ENCODE assay signal across 26 mouse cellular contexts in the genomic region with DNA sequence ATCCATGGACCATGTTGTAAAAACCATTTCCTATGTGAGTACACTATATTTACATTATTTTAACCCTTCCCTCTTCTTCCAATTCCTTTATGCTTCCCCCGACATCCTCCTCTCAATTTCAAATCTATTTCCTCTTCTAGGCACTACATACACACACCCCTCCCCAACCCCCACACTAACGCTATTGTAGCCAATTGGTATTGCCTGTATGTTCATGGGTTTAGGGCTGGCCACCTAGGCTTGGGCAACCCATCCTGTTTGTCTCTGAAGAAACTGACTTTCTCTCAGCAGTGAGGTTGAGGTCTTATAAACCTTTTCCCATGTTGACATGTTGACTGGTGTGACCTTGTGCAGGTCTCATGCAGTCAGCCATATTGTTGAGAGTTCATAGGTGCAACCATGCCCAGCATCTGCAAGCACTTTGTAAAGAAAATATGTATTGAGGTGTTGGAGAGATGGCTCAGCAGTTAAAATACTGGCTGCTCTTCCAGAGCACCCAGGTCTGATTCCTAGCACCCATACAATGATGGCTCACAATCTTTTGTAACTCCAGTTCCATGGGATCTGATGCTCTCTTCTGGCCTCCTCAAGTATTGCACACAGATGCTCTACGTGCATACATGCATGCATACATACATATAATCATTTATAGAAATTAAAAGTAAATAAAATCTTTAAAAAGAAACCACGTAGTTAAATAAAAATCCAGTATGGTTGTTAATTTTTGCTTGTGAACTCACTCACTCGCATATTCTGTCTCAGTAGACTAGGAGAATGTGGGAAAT. TPM values are rescaled to one million over a fixed set of nuclear protein-coding genes. Genes with fewer than 3 reads are reported as not detected.
DNase-seq lines count a peak whose midpoint lies in the region; ATAC-seq and TF ChIP-seq lines count a peak whose summit lies in the region.
"Had no signal": no experiment of that assay in that cellular context is flagged by ENCODE, and none has a peak within 500 bp of the region (broad histone marks: within the 10 kb centered on the region; RNA-seq: fewer than 3 reads in every experiment).

No protein-coding gene starts in this region.

- no peak overlapping the region for H3K9ac ChIP-seq in intestine, postnatal 0 days (ENCODE audit: low read depth, low read length)
- H3K9ac ChIP-seq in intestine, embryonic 16.5 days (ENCODE audit: low read depth, low read length) = no peak overlapping the region
- no peak overlapping the region for H3K9ac ChIP-seq in lung, embryonic 14.5 days
- H3K9ac ChIP-seq in stomach, postnatal 0 days (ENCODE audit: low read length) = no peak overlapping the region
- no peak overlapping the region for H3K9ac ChIP-seq in forebrain, embryonic 16.5 days (replicated peaks; ENCODE audit: low read depth, low read length)
- H3K9ac ChIP-seq: embryonic facial prominence, embryonic 12.5 days; forebrain, embryonic 12.5 days; hindbrain, embryonic 14.5 days; limb, embryonic 15.5 days; neural tube, embryonic 15.5 days had no signal

- in situ Hi-C loops in Patski (cut with MboI; ENCODE audit: low pct_unique_long_range_greater_than_20kb) = loop anchor here (5.0 kb wide), 1 partner anchor 56 kb away; no protein-coding TSS in a partner anchor

- ATAC-seq in intestine, postnatal 0 days = no peak
- ATAC-seq in intestine, embryonic 16.5 days = no peak
- ATAC-seq in lung, embryonic 14.5 days (ENCODE audit: insufficient read depth) = no peak
- ATAC-seq in Patski = no peak
- no peak for ATAC-seq in stomach, postnatal 0 days (ENCODE audit: low FRiP score, low TSS enrichment)
- ATAC-seq in forebrain, embryonic 16.5 days = no peak
- ATAC-seq: inflammation-experienced regulatory T-cells, adult 6 months had no signal

- WGBS in intestine, postnatal 0 days = 96% methylated on average over 5 of the region's 5 CpGs
- 92% methylated on average over 5 of the region's 5 CpGs for WGBS in intestine, embryonic 16.5 days
- 85% methylated on average over 5 of the region's 5 CpGs for WGBS in lung, embryonic 14.5 days
- WGBS in stomach, postnatal 0 days = 91% methylated on average over 5 of the region's 5 CpGs
- 93% methylated on average over 5 of the region's 5 CpGs for WGBS in forebrain, embryonic 16.5 days

- H3K4me3 ChIP-seq in intestine, postnatal 0 days (ENCODE audit: low read depth, low read length) = no peak overlapping the region
- no peak overlapping the region for H3K4me3 ChIP-seq in intestine, embryonic 16.5 days (ENCODE audit: low read length)
- no peak overlapping the region for H3K4me3 ChIP-seq in lung, embryonic 14.5 days (ENCODE audit: low read depth, low read length)
- no peak overlapping the region for H3K4me3 ChIP-seq in stomach, postnatal 0 days (ENCODE audit: low read depth, low read length)
- H3K4me3 ChIP-seq in forebrain, embryonic 16.5 days (replicated peaks; ENCODE audit: low read length) = no peak overlapping the region
- H3K4me3 ChIP-seq: embryonic facial prominence, embryonic 12.5 days; erythroblast, embryonic 14.5 days; forebrain, embryonic 12.5 days; heart, embryonic 10.5 days; limb, embryonic 15.5 days; midbrain, embryonic 10.5 days; neural tube, embryonic 15.5 days had no signal

- H3K4me2 ChIP-seq in intestine, postnatal 0 days (replicated peaks; ENCODE audit: low read depth) = no peak overlapping the region
- no peak overlapping the region for H3K4me2 ChIP-seq in intestine, embryonic 16.5 days (ENCODE audit: low read depth, low read length)
- H3K4me2 ChIP-seq in lung, embryonic 14.5 days = no peak overlapping the region
- no peak overlapping the region for H3K4me2 ChIP-seq in stomach, postnatal 0 days (replicated peaks; ENCODE audit: low read depth)
- H3K4me2 ChIP-seq in forebrain, embryonic 16.5 days (ENCODE audit: low read length) = no peak overlapping the region
- H3K4me2 ChIP-seq: embryonic facial prominence, embryonic 12.5 days; forebrain, embryonic 12.5 days; hindbrain, embryonic 14.5 days; limb, embryonic 15.5 days; neural tube, embryonic 15.5 days had no signal

- H3K36me3 ChIP-seq in intestine, postnatal 0 days (ENCODE audit: control insufficient read depth, insufficient read depth) = no peaks in the 10 kb centered on the region
- no peaks in the 10 kb centered on the region for H3K36me3 ChIP-seq in intestine, embryonic 16.5 days (ENCODE audit: control insufficient read depth, insufficient read depth, low read length)
- H3K36me3 ChIP-seq in lung, embryonic 14.5 days (ENCODE audit: insufficient read depth) = 0 out of 2 replicates have a peak, but pooled peaks cover 4% of the 10 kb centered on the region
- H3K36me3 ChIP-seq in stomach, postnatal 0 days (ENCODE audit: control insufficient read depth, insufficient read depth, low read length) = no peaks in the 10 kb centered on the region
- no peaks in the 10 kb centered on the region for H3K36me3 ChIP-seq in forebrain, embryonic 16.5 days (ENCODE audit: control insufficient read depth, insufficient read depth)
- H3K36me3 ChIP-seq: forebrain, embryonic 12.5 days; limb, embryonic 15.5 days; neural tube, embryonic 15.5 days had no signal

- peaks cover 5% of the 10 kb centered on the region; the same call in 1 of the 2 replicates for H3K4me1 ChIP-seq in intestine, postnatal 0 days (replicated peaks; ENCODE audit: control insufficient read depth, insufficient read depth, low read length)
- peaks cover 4% of the 10 kb centered on the region; the same call in 1 of the 2 replicates for H3K4me1 ChIP-seq in intestine, embryonic 16.5 days (ENCODE audit: control insufficient read depth, insufficient read depth, low read length)
- H3K4me1 ChIP-seq in lung, embryonic 14.5 days (ENCODE audit: insufficient read depth) = peaks cover 10% of the 10 kb centered on the region; the same call in 1 of the 2 replicates
- H3K4me1 ChIP-seq in stomach, postnatal 0 days (replicated peaks; ENCODE audit: control insufficient read depth, insufficient read depth) = no peaks in the 10 kb centered on the region; the same call in 1 of the 2 replicates
- peaks cover 24% of the 10 kb centered on the region for H3K4me1 ChIP-seq in forebrain, embryonic 16.5 days (replicated peaks; ENCODE audit: control insufficient read depth, insufficient read depth, low read length)

- H3K9me3 ChIP-seq in intestine, postnatal 0 days (ENCODE audit: control insufficient read depth) = no peaks in the 10 kb centered on the region
- H3K9me3 ChIP-seq in intestine, embryonic 16.5 days (ENCODE audit: control insufficient read depth, low read length) = no peaks in the 10 kb centered on the region
- H3K9me3 ChIP-seq in lung, embryonic 14.5 days (ENCODE audit: low read depth, low read length) = no peaks in the 10 kb centered on the region
- H3K9me3 ChIP-seq in stomach, postnatal 0 days (ENCODE audit: control insufficient read depth, low read length) = no peaks in the 10 kb centered on the region
- H3K9me3 ChIP-seq in forebrain, embryonic 16.5 days (ENCODE audit: control insufficient read depth, low read length) = no peaks in the 10 kb centered on the region
- H3K9me3 ChIP-seq: embryonic facial prominence, embryonic 12.5 days; forebrain, embryonic 12.5 days; heart, embryonic 10.5 days; limb, embryonic 15.5 days; midbrain, embryonic 10.5 days; neural tube, embryonic 15.5 days had no signal

- peak; percentile 34 for TF ChIP-seq CTCF in intestine, postnatal 0 days (IDR thresholded peaks at IDR 0.05; ENCODE audit: low read depth)
- 0 out of 2 replicates have a peak, but pooled peaks have one; percentile 13 for TF ChIP-seq CTCF in lung, embryonic 14.5 days (IDR thresholded peaks at IDR 0.05; ENCODE audit: low read depth)
- peak; percentile 20 for TF ChIP-seq CTCF in Patski (IDR thresholded peaks at IDR 0.05)
- peak; percentile 46 for TF ChIP-seq CTCF in stomach, postnatal 0 days (IDR thresholded peaks at IDR 0.05; ENCODE audit: low read depth)

- H3K27ac ChIP-seq in intestine, postnatal 0 days (ENCODE audit: low read depth, low read length) = no peak overlapping the region
- H3K27ac ChIP-seq in intestine, embryonic 16.5 days (ENCODE audit: low read length) = no peak overlapping the region
- H3K27ac ChIP-seq in lung, embryonic 14.5 days (ENCODE audit: low read depth) = no peak overlapping the region
- H3K27ac ChIP-seq in stomach, postnatal 0 days (replicated peaks) = no peak overlapping the region
- no peak overlapping the region for H3K27ac ChIP-seq in forebrain, embryonic 16.5 days (ENCODE audit: low read length)
- H3K27ac ChIP-seq: embryonic facial prominence, embryonic 12.5 days; forebrain, embryonic 12.5 days; heart, embryonic 10.5 days; hindbrain, embryonic 14.5 days; limb, embryonic 15.5 days; midbrain, embryonic 10.5 days; neural tube, embryonic 15.5 days had no signal

- H3K27me3 ChIP-seq in intestine, postnatal 0 days (replicated peaks; ENCODE audit: control insufficient read depth, insufficient read depth, low read length) = no peaks in the 10 kb centered on the region
- no peaks in the 10 kb centered on the region for H3K27me3 ChIP-seq in intestine, embryonic 16.5 days (replicated peaks; ENCODE audit: control insufficient read depth, insufficient read depth, low read length)
- H3K27me3 ChIP-seq in lung, embryonic 14.5 days (ENCODE audit: insufficient read depth, low read length) = no peaks in the 10 kb centered on the region
- H3K27me3 ChIP-seq in Patski = no peaks in the 10 kb centered on the region
- no peaks in the 10 kb centered on the region for H3K27me3 ChIP-seq in stomach, postnatal 0 days (ENCODE audit: control insufficient read depth, insufficient read depth, low read length)
- H3K27me3 ChIP-seq in forebrain, embryonic 16.5 days (replicated peaks; ENCODE audit: control insufficient read depth, insufficient read depth, low read length) = no peaks in the 10 kb centered on the region
- H3K27me3 ChIP-seq: embryonic facial prominence, embryonic 12.5 days; forebrain, embryonic 12.5 days; limb, embryonic 15.5 days; neural tube, embryonic 15.5 days had no signal

- no peak for TF ChIP-seq EP300 in stomach, postnatal 0 days (optimal IDR thresholded peaks at IDR 0.05)

- POLR2A ChIA-PET in Patski (lab: Charles Lee) = no interaction called here

- CTCF ChIA-PET in Patski (lab: Charles Lee) = no interaction called here

- DNase-seq in lung, embryonic 14.5 days = no peak
- DNase-seq in lung, postnatal 14 days = no peak
- no peak for DNase-seq in Patski (ENCODE audit: low read depth, low spot score)
- no peak for DNase-seq in stomach, postnatal 0 days (ENCODE audit: low spot score)
- DNase-seq in kidney, postnatal 4 days = no peak
- DNase-seq: cerebellum, adult 11 months; cerebellum, adult 9-11 months; gastrocnemius, postnatal 36 days; heart, postnatal 4 days; kidney, adult 8-10 months; kidney, postnatal 25 days; left cerebral cortex, postnatal 4 days; lung, adult 2 months; lung, postnatal 4 days had no signal

RNA-seq across cellular contexts. Expression of gene Dstyk, which starts 5.7 kb away (rescaled TPM):
- 3.7 and 3.8 TPM in 2 replicates for polyA plus RNA-seq in intestine, postnatal 0 days (2015; fragmentation: Nextera tagmentation; extraction: Ambion mirVana)
- polyA plus RNA-seq in intestine, embryonic 16.5 days (2015; fragmentation: Nextera tagmentation; extraction: Ambion mirVana) = 6.2 and 6.3 TPM in 2 replicates
- polyA plus RNA-seq in lung, embryonic 14.5 days (2014; fragmentation: Nextera tagmentation; extraction: Ambion mirVana) = 16.0 and 18.4 TPM in 2 replicates
- 26.8 TPM for polyA plus RNA-seq in Patski (2021)
- 5.2 and 5.5 TPM in 2 replicates for polyA plus RNA-seq in stomach, postnatal 0 days (2015; fragmentation: Nextera tagmentation; extraction: Ambion mirVana)
- polyA plus RNA-seq in forebrain, embryonic 16.5 days (2015; fragmentation: Nextera tagmentation; extraction: Ambion mirVana) = 12.3 and 13.1 TPM in 2 replicates

RNA-seq across cellular contexts. Expression of gene Tmcc2, which starts 32.0 kb away (rescaled TPM):
- polyA plus RNA-seq in intestine, postnatal 0 days (2015; fragmentation: Nextera tagmentation; extraction: Ambion mirVana) = 2.2 and 2.3 TPM in 2 replicates
- 9.4 and 12.2 TPM in 2 replicates for polyA plus RNA-seq in intestine, embryonic 16.5 days (2015; fragmentation: Nextera tagmentation; extraction: Ambion mirVana)
- polyA plus RNA-seq in lung, embryonic 14.5 days (2014; fragmentation: Nextera tagmentation; extraction: Ambion mirVana) = 8.2 and 10.3 TPM in 2 replicates
- polyA plus RNA-seq in Patski (2021) = 12.2 TPM
- polyA plus RNA-seq in stomach, postnatal 0 days (2015; fragmentation: Nextera tagmentation; extraction: Ambion mirVana) = 2.4 and 2.6 TPM in 2 replicates
- 30.4 and 34.9 TPM in 2 replicates for polyA plus RNA-seq in forebrain, embryonic 16.5 days (2015; fragmentation: Nextera tagmentation; extraction: Ambion mirVana)

RNA-seq across cellular contexts. Expression of gene Rbbp5, which starts 54.1 kb away (rescaled TPM):
- polyA plus RNA-seq in intestine, postnatal 0 days (2015; fragmentation: Nextera tagmentation; extraction: Ambion mirVana) = 14.5 and 16.6 TPM in 2 replicates
- 36.5 and 36.9 TPM in 2 replicates for polyA plus RNA-seq in intestine, embryonic 16.5 days (2015; fragmentation: Nextera tagmentation; extraction: Ambion mirVana)
- 46.1 and 47.5 TPM in 2 replicates for polyA plus RNA-seq in lung, embryonic 14.5 days (2014; fragmentation: Nextera tagmentation; extraction: Ambion mirVana)
- 41.0 TPM for polyA plus RNA-seq in Patski (2021)
- polyA plus RNA-seq in stomach, postnatal 0 days (2015; fragmentation: Nextera tagmentation; extraction: Ambion mirVana) = 13.8 and 13.9 TPM in 2 replicates
- 55.4 and 59.0 TPM in 2 replicates for polyA plus RNA-seq in forebrain, embryonic 16.5 days (2015; fragmentation: Nextera tagmentation; extraction: Ambion mirVana)
